30 mouse cellular contexts compared by ENCODE assay signal in genomic region chr12:69349928-69350327, GRCm38 (mm10). TPM values are rescaled to one million over a fixed set of nuclear protein-coding genes. Genes with fewer than 3 reads are reported as not detected.
"Had no signal": no experiment of that assay in that cellular context is flagged by ENCODE, and none has a peak within 500 bp of the region (broad histone marks: within the 10 kb centered on the region; RNA-seq: fewer than 3 reads in every experiment).

No protein-coding gene starts in this region.

- H3K27me3 ChIP-seq: embryonic facial prominence, embryonic 12.5 days; embryonic facial prominence, embryonic 13.5 days; embryonic facial prominence, embryonic 15.5 days; forebrain, embryonic 12.5 days; forebrain, embryonic 13.5 days; forebrain, embryonic 15.5 days had no signal

- H3K9ac ChIP-seq: embryonic facial prominence, embryonic 12.5 days; embryonic facial prominence, embryonic 13.5 days; embryonic facial prominence, embryonic 15.5 days; forebrain, embryonic 12.5 days; forebrain, embryonic 13.5 days; forebrain, embryonic 15.5 days; forebrain, postnatal 0 days had no signal

- ATAC-seq: forebrain, embryonic 13.5 days; forebrain, embryonic 14.5 days; forebrain, embryonic 15.5 days; forebrain, embryonic 16.5 days; forebrain, postnatal 0 days had no signal

- H3K9me3 ChIP-seq: embryonic facial prominence, embryonic 10.5 days; embryonic facial prominence, embryonic 12.5 days; embryonic facial prominence, embryonic 13.5 days; embryonic facial prominence, embryonic 15.5 days; forebrain, embryonic 10.5 days; forebrain, embryonic 12.5 days; forebrain, embryonic 13.5 days; forebrain, embryonic 15.5 days had no signal

- H3K4me2 ChIP-seq: embryonic facial prominence, embryonic 12.5 days; embryonic facial prominence, embryonic 13.5 days; embryonic facial prominence, embryonic 15.5 days; forebrain, embryonic 12.5 days; forebrain, embryonic 13.5 days; forebrain, embryonic 15.5 days had no signal

- H3K4me1 ChIP-seq: embryonic facial prominence, embryonic 10.5 days; embryonic facial prominence, embryonic 12.5 days; embryonic facial prominence, embryonic 13.5 days; embryonic facial prominence, embryonic 15.5 days; forebrain, embryonic 10.5 days; forebrain, embryonic 12.5 days; forebrain, embryonic 13.5 days; forebrain, embryonic 15.5 days had no signal

- DNase-seq: cerebellum, adult 2 months; cerebellum, adult 8-10 months; cerebellum, adult 9-10 months; cerebellum, adult 9-11 months; cerebellum, postnatal 10 days; cerebellum, postnatal 14 days; cerebellum, postnatal 25 days; cerebellum, postnatal 36 days; embryo, embryonic 11 days; forebrain, postnatal 0 days; gastrocnemius, adult 2 months; gastrocnemius, postnatal 10 days; gastrocnemius, postnatal 14 days; gastrocnemius, postnatal 25 days; gastrocnemius, postnatal 36 days; heart, adult 18-20 months; heart, adult 2 months had no signal

- H3K27ac ChIP-seq: embryonic facial prominence, embryonic 10.5 days; embryonic facial prominence, embryonic 12.5 days; embryonic facial prominence, embryonic 13.5 days; embryonic facial prominence, embryonic 15.5 days; forebrain, embryonic 10.5 days; forebrain, embryonic 12.5 days; forebrain, embryonic 13.5 days; forebrain, embryonic 15.5 days; gastrocnemius, adult 2 months; heart, adult 2 months had no signal

- H3K4me3 ChIP-seq: embryonic facial prominence, embryonic 10.5 days; embryonic facial prominence, embryonic 12.5 days; embryonic facial prominence, embryonic 13.5 days; embryonic facial prominence, embryonic 15.5 days; erythroblast, embryonic 14.5 days; forebrain, embryonic 10.5 days; forebrain, embryonic 12.5 days; forebrain, embryonic 13.5 days; forebrain, embryonic 15.5 days; gastrocnemius, adult 2 months; heart, adult 2 months had no signal

RNA-seq across cellular contexts. Expression of gene Gm9887, which starts 22.3 kb away (rescaled TPM):
- total RNA-seq: gastrocnemius, adult 18-20 months; gastrocnemius, adult 2 months; gastrocnemius, postnatal 25 days; gastrocnemius, postnatal 36 days; granulocyte monocyte progenitor cell, adult 5-6 weeks had no signal
